Mouse (Mus musculus): ENCODE measurements around the gene Calr.

The Calr gene

DNA sequence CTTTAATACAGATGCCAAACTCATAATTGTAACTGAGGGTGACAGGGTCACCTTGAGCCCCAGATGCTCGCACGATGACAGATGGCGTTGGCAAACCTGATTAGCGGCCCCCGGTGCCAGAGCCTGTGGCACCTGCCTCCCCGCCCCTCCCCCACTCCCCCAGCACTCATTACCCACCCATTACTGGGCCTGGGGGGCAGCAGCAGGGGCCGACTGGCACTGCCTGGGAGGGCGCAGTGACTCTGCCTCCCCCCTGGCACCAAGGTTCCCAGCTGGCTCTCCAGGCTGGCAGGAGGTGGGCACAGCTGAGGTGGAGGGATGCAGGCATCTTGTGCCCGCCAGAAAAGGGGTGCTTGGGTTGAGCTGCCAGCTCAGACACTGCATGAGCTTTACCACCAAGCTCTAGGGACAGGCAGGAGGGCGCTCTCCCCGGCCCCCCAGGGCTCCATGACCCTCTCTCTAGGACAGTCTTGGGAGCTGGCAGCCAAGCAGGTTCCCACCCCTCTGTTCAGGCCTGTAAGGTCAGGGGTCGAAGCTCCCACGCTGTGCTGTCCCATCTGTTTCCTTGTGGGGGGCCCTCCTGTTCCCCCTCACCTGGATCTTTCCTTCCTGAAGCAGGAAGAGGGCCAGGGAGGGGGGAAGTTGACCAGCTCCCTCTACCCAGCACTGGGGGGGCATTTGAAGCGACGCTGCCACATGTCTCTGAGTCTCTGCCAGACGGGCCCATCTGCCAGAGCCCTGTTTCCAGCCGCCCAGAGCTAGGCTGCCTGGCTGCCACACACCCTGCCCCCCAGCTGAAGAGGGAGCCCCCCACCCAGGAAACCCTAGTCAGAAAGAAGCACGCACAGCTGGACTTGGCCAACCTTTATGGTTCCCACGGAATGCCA, 31.9 kb downstream of the Calr start:
- no peak for DNase-seq

GRCm38 (mm10) chr8:84814240-84814554, 32.5 kb downstream of the Calr start:
- DNase-seq = no peak

- DNase-seq = no peak
Observed at GRCm38 (mm10) chr8:84813830-84814229, 32.9 kb downstream of the Calr start.

GRCm38 (mm10) chr8:84813059-84813458, 33.7 kb downstream of the Calr start:
- peak; percentile 66 for DNase-seq

DNA sequence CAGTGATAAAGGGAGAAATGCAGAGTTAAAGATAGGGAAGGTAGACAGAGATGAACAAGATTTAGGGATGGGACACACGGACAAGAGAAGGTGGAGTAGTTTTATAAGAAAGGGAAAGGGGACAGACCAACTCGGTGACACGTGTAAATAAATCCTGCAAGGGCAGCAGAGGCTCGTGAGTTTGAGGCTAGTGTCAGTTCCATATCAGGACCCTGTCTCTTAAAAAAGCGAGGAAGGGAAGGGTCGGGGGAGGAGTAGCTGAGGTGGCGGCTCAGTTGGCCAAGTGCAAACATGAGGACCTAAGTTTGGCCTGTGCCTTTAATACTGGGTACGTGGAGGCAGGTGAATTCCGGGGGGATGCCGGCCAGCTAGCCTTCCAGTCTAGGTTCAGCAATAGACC, 35.4 kb downstream of the Calr start:
- no peak for DNase-seq

GRCm38 (mm10) chr8:84810896-84811295, 35.8 kb downstream of the Calr start:
- peak; percentile 90 for DNase-seq

DNA sequence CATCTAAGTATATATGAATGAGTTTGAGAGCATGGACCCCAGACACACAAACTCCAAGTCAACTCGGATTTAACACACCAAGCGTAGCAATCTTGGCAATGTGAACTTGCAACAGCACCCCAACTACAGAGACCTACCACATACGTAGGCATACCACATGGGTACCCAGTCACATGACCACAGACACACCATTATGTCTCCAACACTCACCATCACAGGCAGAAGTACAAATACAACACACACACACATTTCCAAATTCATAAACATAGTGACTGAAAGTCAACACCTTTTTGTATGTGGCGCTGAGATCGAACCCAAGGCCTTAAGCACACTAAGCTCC, 36.8 kb downstream of the Calr start:
- no peak for DNase-seq

DNA sequence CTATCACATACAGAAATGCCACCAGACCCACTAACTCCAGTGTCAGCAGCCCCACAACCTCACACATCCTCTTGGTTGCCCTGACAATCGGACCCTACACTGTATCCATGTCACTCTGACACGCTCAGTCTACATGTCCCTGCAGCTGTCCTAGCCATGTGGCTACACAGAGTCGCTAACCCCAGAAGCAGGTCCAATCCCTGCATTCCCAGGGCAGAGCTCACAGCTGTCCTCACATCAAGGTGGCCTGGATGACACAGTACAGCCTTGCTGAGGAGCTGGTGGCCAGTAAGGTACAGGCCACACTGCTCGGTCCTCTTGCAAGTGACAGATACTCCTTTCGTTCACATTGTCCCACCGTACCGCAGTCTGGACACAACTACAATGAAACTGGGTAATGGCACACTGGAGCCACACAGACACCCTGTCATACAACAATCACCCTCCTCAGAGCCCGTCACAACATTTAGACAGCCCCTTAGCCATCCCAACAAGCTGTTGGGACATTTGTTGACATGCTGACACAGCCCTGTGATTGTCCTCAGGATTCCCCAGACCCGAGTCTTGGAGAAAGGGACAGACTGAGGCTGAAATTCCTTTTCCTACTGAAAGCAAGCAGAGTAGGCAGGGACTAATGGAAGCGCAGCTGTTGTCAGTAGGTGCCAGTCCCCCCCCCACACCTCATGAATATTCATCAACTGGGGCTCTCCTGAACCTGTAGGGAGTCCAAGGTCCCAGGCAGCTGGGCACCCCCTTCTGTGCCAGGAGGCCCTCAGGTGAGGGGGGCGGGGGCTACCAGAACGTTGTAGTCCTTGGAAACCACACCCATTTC, 37.4 kb downstream of the Calr start:
- no peak for DNase-seq

GRCm38 (mm10) chr8:84806031-84806430, 40.7 kb downstream of the Calr start:
- DNase-seq = no peak

GRCm38 (mm10) chr8:84799999-84800831, 46.5 kb downstream of the Calr start, which contains the start of gene Nfix:
Nfix (minus strand) TSS chr8:84800344.
- peak; percentile 51 for DNase-seq

DNA sequence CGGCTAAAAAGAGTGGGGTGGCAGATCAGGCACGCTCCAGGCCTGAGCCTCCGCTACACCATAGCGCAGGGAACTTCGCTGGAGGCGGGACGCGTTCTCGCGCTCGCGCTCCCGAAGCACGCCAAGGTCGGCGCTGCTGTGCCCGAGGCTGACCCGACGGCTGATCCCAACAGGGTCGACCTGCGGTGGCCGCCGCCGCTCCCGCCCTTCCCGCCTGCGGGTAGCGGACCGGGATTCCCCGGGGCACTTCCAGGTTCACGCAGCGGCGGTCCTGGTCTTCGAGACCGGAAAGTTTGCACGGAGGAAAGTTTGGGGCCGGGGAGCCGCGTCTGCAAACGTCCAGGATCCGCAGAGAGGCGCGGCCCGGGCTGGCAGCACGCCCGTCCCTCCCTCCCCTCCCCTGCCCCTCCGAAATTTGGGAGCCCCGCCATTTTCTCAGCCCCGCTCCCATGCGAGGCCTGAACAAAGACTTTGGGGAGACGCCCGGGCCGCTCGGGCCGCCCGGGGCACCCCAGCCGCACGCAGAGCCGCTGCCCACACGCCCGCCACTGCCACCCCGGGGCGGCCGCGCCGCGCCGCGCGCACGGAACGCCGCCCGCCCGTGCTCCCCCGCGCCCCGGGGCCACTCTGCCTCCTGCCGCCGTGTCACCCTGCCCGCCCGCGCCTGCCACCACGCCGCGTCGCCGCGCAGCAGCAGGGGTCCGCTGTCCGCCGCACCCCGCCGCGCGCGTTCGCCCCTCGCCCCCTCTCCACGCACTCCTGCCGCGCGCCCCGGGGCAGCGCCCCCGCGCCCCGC, 47.4 kb downstream of the Calr start:
- no peak for DNase-seq

DNA sequence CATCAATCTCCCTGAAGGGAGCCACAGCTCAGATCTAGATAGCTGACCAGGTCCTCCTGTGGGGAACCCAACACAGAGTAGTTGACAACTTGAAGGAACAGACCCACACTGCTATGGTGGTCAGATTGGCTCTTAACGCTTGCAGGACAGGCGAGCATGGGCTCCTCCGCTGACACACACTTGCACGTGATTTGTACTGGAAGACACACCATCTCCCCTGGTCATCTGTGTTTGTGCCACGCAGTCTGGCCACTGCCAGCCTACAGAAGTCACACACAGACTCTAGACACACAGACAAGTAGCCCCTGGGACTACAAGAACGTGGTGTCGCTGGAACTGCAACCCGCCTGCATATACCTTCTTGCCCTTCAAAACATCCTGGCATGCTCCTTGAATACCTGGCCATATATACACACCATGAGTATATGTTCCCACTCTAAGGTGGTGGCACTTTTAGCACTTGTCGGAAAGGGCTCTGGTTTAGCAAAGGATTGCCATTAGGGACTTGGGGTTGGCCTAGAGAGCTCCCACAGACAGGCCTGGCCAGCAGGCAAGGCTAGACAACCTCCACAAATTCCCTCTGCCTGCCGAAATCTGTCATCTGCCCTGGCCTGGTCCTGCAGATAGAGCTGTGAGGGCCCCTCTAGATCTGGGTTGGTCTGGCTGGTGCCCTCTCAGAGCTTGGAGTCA, 48.1 kb downstream of the Calr start:
- DNase-seq = no peak

DNA sequence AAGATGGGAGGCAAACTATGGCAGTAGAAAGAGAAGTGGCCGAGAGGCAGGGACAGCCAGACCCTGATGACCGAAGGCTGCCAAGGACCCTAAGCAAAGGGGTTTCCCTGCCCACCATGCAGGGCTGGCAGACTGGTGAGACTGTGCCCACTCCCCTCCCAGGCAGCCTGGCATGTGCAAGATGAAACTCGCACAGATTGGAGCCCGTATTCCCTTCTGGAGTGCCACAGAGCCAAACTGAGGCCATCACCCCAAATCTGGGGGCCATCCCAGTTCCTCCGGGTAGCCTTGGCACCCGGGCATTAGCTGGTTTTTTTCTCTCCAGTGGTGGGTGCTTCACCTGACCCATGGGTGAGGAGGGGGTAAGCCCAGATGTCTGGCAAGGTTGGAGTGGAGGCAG, 48.8 kb downstream of the Calr start:
- DNase-seq = no peak

GRCm38 (mm10) chr8:84797256-84797797, 49.4 kb downstream of the Calr start:
- DNase-seq = no peak

DNA sequence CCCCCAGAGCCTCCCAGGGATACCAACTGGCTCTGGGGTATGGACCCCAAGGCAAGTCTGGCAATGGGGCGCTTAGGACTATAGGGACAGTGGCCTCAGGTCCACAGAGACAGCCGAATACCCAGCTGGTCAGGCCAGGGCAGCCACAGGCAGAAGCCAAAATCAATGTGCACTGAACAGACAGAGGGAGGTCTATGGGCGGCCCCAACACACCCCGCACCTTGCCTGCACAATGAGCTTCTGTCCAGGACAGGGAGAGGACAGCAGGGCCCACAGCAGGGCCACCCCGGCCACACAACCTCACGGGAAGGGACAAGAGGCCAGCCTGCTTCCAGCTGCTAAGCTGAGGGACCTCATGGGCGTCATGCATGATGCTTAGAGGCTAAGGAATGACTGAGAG, 52.2 kb downstream of the Calr start:
- no peak for DNase-seq

- no peak for DNase-seq
Observed at GRCm38 (mm10) chr8:84793791-84794485, 52.8 kb downstream of the Calr start.

- no peak for DNase-seq
Observed at GRCm38 (mm10) chr8:84793134-84793533, 53.6 kb downstream of the Calr start.

- DNase-seq = no peak
Observed at GRCm38 (mm10) chr8:84792429-84792947, 54.2 kb downstream of the Calr start.

All from kidney, adult 11 months (tissue).